Mouse (Mus musculus) myocyte (in vitro differentiated cells): ENCODE measurements around the gene Atrnl1.

Experiments used
- CEBPB ChIP-seq: IDR thresholded peaks from 2 replicates; pipeline ENCODE4 v1.6.1; 2011; ENCODE audit warnings: mild to moderate bottlenecking, moderate library complexity; ENCODE audit not compliant: poor library complexity, insufficient read depth, severe bottlenecking
- E2F4 ChIP-seq: IDR thresholded peaks from one replicate; pipeline ENCODE4 v1.6.1; 2011; ENCODE audit warnings: mild to moderate bottlenecking, control low read depth, moderate library complexity; ENCODE audit not compliant: insufficient read depth
- MYOD1 ChIP-seq, 3 experiments: IDR thresholded peaks; one replicate each; pipeline ENCODE4 v1.6.1; 2011; ENCODE audit warnings: control low read depth in 2 of 3, low read depth in 2 of 3, mild to moderate bottlenecking in 2 of 3, moderate library complexity in 1 of 3; ENCODE audit not compliant: insufficient read length in 2 of 3, control insufficient read depth in 1 of 3
- MYOG ChIP-seq, 3 experiments: IDR thresholded peaks; one replicate each; pipeline ENCODE4 v1.6.1; 2011; ENCODE audit warnings: control low read depth in 2 of 3, low read depth in 2 of 3, mild to moderate bottlenecking in 2 of 3; ENCODE audit not compliant: insufficient read length in 2 of 3, control insufficient read depth in 1 of 3, insufficient read depth in 1 of 3
- POLR2A ChIP-seq: IDR thresholded peaks from one replicate; pipeline ENCODE4 v1.6.1; 2011; ENCODE audit warnings: low read depth, mild to moderate bottlenecking, control low read depth, moderate library complexity; ENCODE audit not compliant: insufficient read length
- POLR2AphosphoS2 ChIP-seq: IDR thresholded peaks from one replicate; pipeline ENCODE4 v1.6.1; 2011; ENCODE audit warnings: low read depth, control low read depth; ENCODE audit not compliant: insufficient read length
- REST ChIP-seq: IDR thresholded peaks from one replicate; pipeline ENCODE4 v1.6.1; 2011; ENCODE audit warnings: mild to moderate bottlenecking, control low read depth, moderate library complexity; ENCODE audit not compliant: insufficient read depth, insufficient read length
- SRF ChIP-seq: IDR thresholded peaks from one replicate; pipeline ENCODE4 v1.6.1; 2011; ENCODE audit warnings: low read depth; ENCODE audit not compliant: control insufficient read depth, insufficient read length
- TCF12 ChIP-seq: IDR thresholded peaks from one replicate; pipeline ENCODE4 v1.6.1; 2011; ENCODE audit warnings: mild to moderate bottlenecking, control low read depth; ENCODE audit not compliant: poor library complexity, insufficient read depth, severe bottlenecking
- TCF3 ChIP-seq: IDR thresholded peaks from one replicate; pipeline ENCODE4 v1.6.1; 2011; ENCODE audit warnings: low read depth, control low read depth; ENCODE audit not compliant: insufficient read length
- USF1 ChIP-seq: IDR thresholded peaks from one replicate; pipeline ENCODE4 v1.6.1; 2011; ENCODE audit warnings: low read depth, mild to moderate bottlenecking, control low read depth, moderate library complexity

GRCm38 (mm10) chr19:57606351-57606750 lies 4.5 kb upstream of the Atrnl1 start:
- no peak for TF ChIP-seq POLR2AphosphoS2
- TF ChIP-seq POLR2A, result no peak
- no peak for TF ChIP-seq TCF3
- TF ChIP-seq REST, result no peak
- no peak for TF ChIP-seq TCF12
- TF ChIP-seq USF1, result no peak
- no peak for TF ChIP-seq E2F4
- no peak for TF ChIP-seq MYOG (IDR thresholded peaks at IDR 0.05; ENCODE audit: control insufficient read depth in 1 of 3, insufficient read depth in 1 of 3, insufficient read length in 2 of 3, low read depth in 2 of 3)
- TF ChIP-seq SRF, result no peak
- no peak for TF ChIP-seq CEBPB
- no peak for TF ChIP-seq MYOD1 (IDR thresholded peaks at IDR 0.05; ENCODE audit: control insufficient read depth in 1 of 3, insufficient read length in 2 of 3, low read depth in 2 of 3)
